Mouse (Mus musculus): ENCODE measurements at regions not wholly inside any gene's neighbourhood (a gene's known extent, or its start where the extent isn't known, plus 50 kb on each side); places are given as distances from the start of the nearest gene placed in this dataset.

GRCm38 (mm10) chr11:112345133-112345532, 436.9 kb upstream of the Sox9 start:
- Histone ChIP-seq H3K27me3 (ENCODE audit: control insufficient read depth, insufficient read depth, low read length) (0 out of 2 replicates have a peak, but pooled peaks cover 2% of the 10 kb centered on the region), H3K9me3 (ENCODE audit: control insufficient read depth, low read length) (no peaks in the 10 kb centered on the region), H3K4me1 (replicated peaks; ENCODE audit: control insufficient read depth, insufficient read depth, low read length) (no peaks in the 10 kb centered on the region), H3K4me3 (ENCODE audit: low read depth, low read length) (no peak overlapping the region), H3K27ac (ENCODE audit: low read depth, low read length) (no peak overlapping the region), H3K9ac (ENCODE audit: low read depth, low read length) (no peak overlapping the region), H3K4me2 (replicated peaks; ENCODE audit: low read depth, low read length) (no peak overlapping the region), H3K36me3 (ENCODE audit: control insufficient read depth, insufficient read depth, low read length) (no peaks in the 10 kb centered on the region)
- 61% methylated on average over 6 of the region's 6 CpGs for WGBS
- ATAC-seq (ENCODE audit: low FRiP score), result no peak
- no peak for DNase-seq (ENCODE audit: low spot score)

- WGBS, result 51% methylated on average over 3 of the region's 3 CpGs
- H3K27me3 ChIP-seq (ENCODE audit: control insufficient read depth, insufficient read depth, low read length), result 0 out of 2 replicates have a peak, but pooled peaks cover 2% of the 10 kb centered on the region
- H3K9ac ChIP-seq (ENCODE audit: low read depth, low read length), result no peak overlapping the region
- no peak overlapping the region for H3K4me2 ChIP-seq (replicated peaks; ENCODE audit: low read depth, low read length)
- H3K4me3 ChIP-seq (ENCODE audit: low read depth, low read length), result no peak overlapping the region
- H3K27ac ChIP-seq (ENCODE audit: low read depth, low read length), result no peak overlapping the region
- DNase-seq (ENCODE audit: low spot score) (no peak), ATAC-seq (ENCODE audit: low FRiP score) (no peak)
- no peaks in the 10 kb centered on the region for H3K4me1 ChIP-seq (replicated peaks; ENCODE audit: control insufficient read depth, insufficient read depth, low read length)
- no peaks in the 10 kb centered on the region for H3K9me3 ChIP-seq (ENCODE audit: control insufficient read depth, low read length)
- H3K36me3 ChIP-seq (ENCODE audit: control insufficient read depth, insufficient read depth, low read length), result no peaks in the 10 kb centered on the region
These were observed 436.4 kb upstream of the Sox9 start for GRCm38 (mm10) chr11:112345586-112345985.

GRCm38 (mm10) chr11:112346089-112346488, 435.9 kb upstream of the Sox9 start:
- DNase-seq (ENCODE audit: low spot score) (no peak), ATAC-seq (ENCODE audit: low FRiP score) (no peak)
- H3K4me3 ChIP-seq (ENCODE audit: low read depth, low read length), result no peak overlapping the region
- no peak overlapping the region for H3K4me2 ChIP-seq (replicated peaks; ENCODE audit: low read depth, low read length)
- H3K27ac ChIP-seq (ENCODE audit: low read depth, low read length), result no peak overlapping the region
- H3K27me3 ChIP-seq (ENCODE audit: control insufficient read depth, insufficient read depth, low read length), result 0 out of 2 replicates have a peak, but pooled peaks cover 2% of the 10 kb centered on the region
- no peaks in the 10 kb centered on the region for H3K9me3 ChIP-seq (ENCODE audit: control insufficient read depth, low read length)
- no peaks in the 10 kb centered on the region for H3K36me3 ChIP-seq (ENCODE audit: control insufficient read depth, insufficient read depth, low read length)
- H3K4me1 ChIP-seq (replicated peaks; ENCODE audit: control insufficient read depth, insufficient read depth, low read length), result no peaks in the 10 kb centered on the region
- 88% methylated on average over 3 of the region's 3 CpGs for WGBS
- H3K9ac ChIP-seq (ENCODE audit: low read depth, low read length), result no peak overlapping the region

GRCm38 (mm10) chr11:112346532-112346931, 435.5 kb upstream of the Sox9 start:
- no peaks in the 10 kb centered on the region for H3K4me1 ChIP-seq (replicated peaks; ENCODE audit: control insufficient read depth, insufficient read depth, low read length)
- no peaks in the 10 kb centered on the region for H3K9me3 ChIP-seq (ENCODE audit: control insufficient read depth, low read length)
- no peak overlapping the region for H3K9ac ChIP-seq (ENCODE audit: low read depth, low read length)
- 83% methylated on average over 7 of the region's 7 CpGs for WGBS
- H3K4me3 ChIP-seq (ENCODE audit: low read depth, low read length), result no peak overlapping the region
- H3K4me2 ChIP-seq (replicated peaks; ENCODE audit: low read depth, low read length), result no peak overlapping the region
- ATAC-seq (ENCODE audit: low FRiP score) (no peak), DNase-seq (ENCODE audit: low spot score) (no peak)
- 0 out of 2 replicates have a peak, but pooled peaks cover 2% of the 10 kb centered on the region for H3K27me3 ChIP-seq (ENCODE audit: control insufficient read depth, insufficient read depth, low read length)
- no peak overlapping the region for H3K27ac ChIP-seq (ENCODE audit: low read depth, low read length)
- no peaks in the 10 kb centered on the region for H3K36me3 ChIP-seq (ENCODE audit: control insufficient read depth, insufficient read depth, low read length)

GRCm38 (mm10) chr11:112355311-112355710, 426.7 kb upstream of the Sox9 start:
- whole genome bisulfite sequencing, result 90% methylated on average over 3 of the region's 3 CpGs
- H3K27ac ChIP-seq (ENCODE audit: low read depth, low read length), result no peak overlapping the region

GRCm38 (mm10) chr11:112366715-112367114, 415.3 kb upstream of the Sox9 start:
- no peaks in the 10 kb centered on the region for H3K27me3 ChIP-seq (ENCODE audit: control insufficient read depth, insufficient read depth, low read length)
- ATAC-seq (ENCODE audit: low FRiP score) (no peak), DNase-seq (ENCODE audit: low spot score) (no peak)
- H3K9ac ChIP-seq (ENCODE audit: low read depth, low read length), result no peak overlapping the region
- WGBS, result 92% methylated on average over 4 of the region's 4 CpGs
- no peak overlapping the region for H3K4me2 ChIP-seq (replicated peaks; ENCODE audit: low read depth, low read length)
- H3K4me1 ChIP-seq (replicated peaks; ENCODE audit: control insufficient read depth, insufficient read depth, low read length), result no peaks in the 10 kb centered on the region
- no peaks in the 10 kb centered on the region for H3K9me3 ChIP-seq (ENCODE audit: control insufficient read depth, low read length)
- no peak overlapping the region for H3K4me3 ChIP-seq (ENCODE audit: low read depth, low read length)
- no peak overlapping the region for H3K27ac ChIP-seq (ENCODE audit: low read depth, low read length)
- no peaks in the 10 kb centered on the region for H3K36me3 ChIP-seq (ENCODE audit: control insufficient read depth, insufficient read depth, low read length)

More at GRCm38 (mm10) chr11:112355311-112355710, 426.7 kb upstream of the Sox9 start:
- no peak overlapping the region for H3K4me3 ChIP-seq (ENCODE audit: low read depth, low read length)
- no peak overlapping the region for H3K4me2 ChIP-seq (replicated peaks; ENCODE audit: low read depth, low read length)
- ATAC-seq (ENCODE audit: low FRiP score) (no peak), DNase-seq (ENCODE audit: low spot score) (no peak)
- H3K36me3 ChIP-seq (ENCODE audit: control insufficient read depth, insufficient read depth, low read length), result no peaks in the 10 kb centered on the region
- no peaks in the 10 kb centered on the region for H3K4me1 ChIP-seq (replicated peaks; ENCODE audit: control insufficient read depth, insufficient read depth, low read length)
- no peak overlapping the region for H3K9ac ChIP-seq (ENCODE audit: low read depth, low read length)
- no peaks in the 10 kb centered on the region for H3K9me3 ChIP-seq (ENCODE audit: control insufficient read depth, low read length)
- H3K27me3 ChIP-seq (ENCODE audit: control insufficient read depth, insufficient read depth, low read length), result no peaks in the 10 kb centered on the region

GRCm38 (mm10) chr11:112370941-112371340, 411.1 kb upstream of the Sox9 start:
- 89% methylated on average over 4 of the region's 4 CpGs for WGBS
- no peak overlapping the region for H3K4me2 ChIP-seq (replicated peaks; ENCODE audit: low read depth, low read length)
- no peaks in the 10 kb centered on the region for H3K27me3 ChIP-seq (ENCODE audit: control insufficient read depth, insufficient read depth, low read length)

GRCm38 (mm10) chr11:112400069-112400468, 382.0 kb upstream of the Sox9 start:
- no peaks in the 10 kb centered on the region for H3K27me3 ChIP-seq (ENCODE audit: control insufficient read depth, insufficient read depth, low read length)
- no peak overlapping the region for H3K27ac ChIP-seq (ENCODE audit: low read depth, low read length)
- ATAC-seq (ENCODE audit: low FRiP score) (no peak), DNase-seq (ENCODE audit: low spot score) (no peak)
- no peaks in the 10 kb centered on the region for H3K36me3 ChIP-seq (ENCODE audit: control insufficient read depth, insufficient read depth, low read length)
- no peak overlapping the region for H3K4me3 ChIP-seq (ENCODE audit: low read depth, low read length)
- no peaks in the 10 kb centered on the region for H3K4me1 ChIP-seq (replicated peaks; ENCODE audit: control insufficient read depth, insufficient read depth, low read length)
- H3K9me3 ChIP-seq (ENCODE audit: control insufficient read depth, low read length), result no peaks in the 10 kb centered on the region
- WGBS, result 89% methylated on average over 3 of the region's 3 CpGs
- no peak overlapping the region for H3K9ac ChIP-seq (ENCODE audit: low read depth, low read length)
- H3K4me2 ChIP-seq (replicated peaks; ENCODE audit: low read depth, low read length), result no peak overlapping the region

More at GRCm38 (mm10) chr11:112370941-112371340, 411.1 kb upstream of the Sox9 start:
- Histone ChIP-seq H3K27ac (ENCODE audit: low read depth, low read length) (no peak overlapping the region), H3K4me1 (replicated peaks; ENCODE audit: control insufficient read depth, insufficient read depth, low read length) (no peaks in the 10 kb centered on the region), H3K9ac (ENCODE audit: low read depth, low read length) (no peak overlapping the region), H3K4me3 (ENCODE audit: low read depth, low read length) (no peak overlapping the region), H3K9me3 (ENCODE audit: control insufficient read depth, low read length) (no peaks in the 10 kb centered on the region), H3K36me3 (ENCODE audit: control insufficient read depth, insufficient read depth, low read length) (no peaks in the 10 kb centered on the region)
- DNase-seq (ENCODE audit: low spot score) (no peak), ATAC-seq (ENCODE audit: low FRiP score) (no peak)

GRCm38 (mm10) chr11:112407681-112408080, 374.3 kb upstream of the Sox9 start:
- Histone ChIP-seq H3K4me1 (replicated peaks; ENCODE audit: control insufficient read depth, insufficient read depth, low read length) (no peaks in the 10 kb centered on the region), H3K4me2 (replicated peaks; ENCODE audit: low read depth, low read length) (no peak overlapping the region), H3K9me3 (ENCODE audit: control insufficient read depth, low read length) (no peaks in the 10 kb centered on the region), H3K27ac (ENCODE audit: low read depth, low read length) (no peak overlapping the region), H3K9ac (ENCODE audit: low read depth, low read length) (no peak overlapping the region), H3K36me3 (ENCODE audit: control insufficient read depth, insufficient read depth, low read length) (no peaks in the 10 kb centered on the region), H3K4me3 (ENCODE audit: low read depth, low read length) (no peak overlapping the region), H3K27me3 (ENCODE audit: control insufficient read depth, insufficient read depth, low read length) (no peaks in the 10 kb centered on the region)
- DNase-seq (ENCODE audit: low spot score) (no peak), ATAC-seq (ENCODE audit: low FRiP score) (no peak)
- WGBS, result 95% methylated on average over 8 of the region's 8 CpGs

All from hindbrain, embryonic 11.5 days (tissue).